Mouse (Mus musculus) myocyte (in vitro differentiated cells): ENCODE measurements at regions not wholly inside any gene's neighbourhood (a gene's known extent, or its start where the extent isn't known, plus 50 kb on each side); places are given as distances from the start of the nearest gene placed in this dataset.

Experiments
- H3K27me3 ChIP-seq: one replicate; pipeline ENCODE4 v1.6.1; 2011; ENCODE audit not compliant: control insufficient read depth, insufficient read depth, insufficient read length
- H3K36me3 ChIP-seq: one replicate; pipeline ENCODE4 v1.6.1; 2011; ENCODE audit not compliant: control insufficient read depth, insufficient read depth
- H3K4me2 ChIP-seq: one replicate; pipeline ENCODE4 v1.6.1; 2011; ENCODE audit warnings: low read depth, control low read depth
- H3K4me3 ChIP-seq: one replicate; pipeline ENCODE4 v1.5.1; 2011; ENCODE audit warnings: mild to moderate bottlenecking, control low read depth, moderate library complexity
- H3K79me2 ChIP-seq: one replicate; pipeline ENCODE4 v1.6.1; 2011; ENCODE audit not compliant: control insufficient read depth, insufficient read depth
- H3ac ChIP-seq: one replicate; pipeline ENCODE4 v1.6.1; 2011; ENCODE audit not compliant: control insufficient read depth, insufficient read length
- CEBPB ChIP-seq: IDR thresholded peaks from 2 replicates; pipeline ENCODE4 v1.6.1; 2011; ENCODE audit warnings: mild to moderate bottlenecking, moderate library complexity; ENCODE audit not compliant: poor library complexity, insufficient read depth, severe bottlenecking
- E2F4 ChIP-seq: IDR thresholded peaks from one replicate; pipeline ENCODE4 v1.6.1; 2011; ENCODE audit warnings: mild to moderate bottlenecking, control low read depth, moderate library complexity; ENCODE audit not compliant: insufficient read depth
- MAX ChIP-seq: IDR thresholded peaks from one replicate; pipeline ENCODE4 v1.6.1; 2011; ENCODE audit warnings: low read depth, mild to moderate bottlenecking, control low read depth
- MYOD1 ChIP-seq, 3 experiments: IDR thresholded peaks; one replicate each; pipeline ENCODE4 v1.6.1; 2011; ENCODE audit warnings: control low read depth in 2 of 3, low read depth in 2 of 3, mild to moderate bottlenecking in 2 of 3, moderate library complexity in 1 of 3; ENCODE audit not compliant: insufficient read length in 2 of 3, control insufficient read depth in 1 of 3
- MYOG ChIP-seq, 3 experiments: IDR thresholded peaks; one replicate each; pipeline ENCODE4 v1.6.1; 2011; ENCODE audit warnings: control low read depth in 2 of 3, low read depth in 2 of 3, mild to moderate bottlenecking in 2 of 3; ENCODE audit not compliant: insufficient read length in 2 of 3, control insufficient read depth in 1 of 3, insufficient read depth in 1 of 3
- POLR2AphosphoS2 ChIP-seq: IDR thresholded peaks from one replicate; pipeline ENCODE4 v1.6.1; 2011; ENCODE audit warnings: low read depth, control low read depth; ENCODE audit not compliant: insufficient read length
- REST ChIP-seq: IDR thresholded peaks from one replicate; pipeline ENCODE4 v1.6.1; 2011; ENCODE audit warnings: mild to moderate bottlenecking, control low read depth, moderate library complexity; ENCODE audit not compliant: insufficient read depth, insufficient read length
- SRF ChIP-seq: IDR thresholded peaks from one replicate; pipeline ENCODE4 v1.6.1; 2011; ENCODE audit warnings: low read depth; ENCODE audit not compliant: control insufficient read depth, insufficient read length
- TCF12 ChIP-seq: IDR thresholded peaks from one replicate; pipeline ENCODE4 v1.6.1; 2011; ENCODE audit warnings: mild to moderate bottlenecking, control low read depth; ENCODE audit not compliant: poor library complexity, insufficient read depth, severe bottlenecking
- TCF3 ChIP-seq: IDR thresholded peaks from one replicate; pipeline ENCODE4 v1.6.1; 2011; ENCODE audit warnings: low read depth, control low read depth; ENCODE audit not compliant: insufficient read length
- USF1 ChIP-seq: IDR thresholded peaks from one replicate; pipeline ENCODE4 v1.6.1; 2011; ENCODE audit warnings: low read depth, mild to moderate bottlenecking, control low read depth, moderate library complexity

DNA sequence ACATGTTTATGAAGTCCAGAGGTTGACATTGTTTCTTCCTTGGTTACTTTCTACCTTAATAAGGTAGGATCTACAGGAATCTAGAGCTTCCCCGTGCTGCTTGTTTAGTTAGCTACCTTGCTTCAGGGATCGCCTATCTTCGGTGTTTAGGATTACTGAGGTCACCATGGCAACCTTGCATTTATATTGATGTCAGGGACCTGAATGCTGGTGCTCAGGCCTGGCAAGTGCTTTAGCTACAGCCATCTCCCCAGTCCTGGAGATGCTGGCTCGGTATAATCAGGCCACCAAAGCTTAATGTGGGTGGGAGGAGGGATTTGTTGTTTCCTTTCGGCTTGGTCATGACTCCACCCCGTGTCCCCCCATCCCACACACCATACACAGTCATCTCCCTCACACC, 50.0 kb upstream of the Zc3h12a start:
- Histone ChIP-seq H3K27me3 (no peaks in the 10 kb centered on the region), H3K79me2 (no peaks in the 10 kb centered on the region), H3K36me3 (no peaks in the 10 kb centered on the region), H3ac (no peak overlapping the region), H3K4me2 (peak overlapping the region; percentile 67), H3K4me3 (no peak overlapping the region)
- no peak for TF ChIP-seq SRF
- TF ChIP-seq REST = no peak
- no peak for TF ChIP-seq POLR2AphosphoS2
- TF ChIP-seq E2F4 = no peak
- TF ChIP-seq USF1 = no peak
- TF ChIP-seq MYOG (IDR thresholded peaks at IDR 0.05; ENCODE audit: control insufficient read depth in 1 of 3, insufficient read depth in 1 of 3, insufficient read length in 2 of 3, low read depth in 2 of 3) = no peak
- TF ChIP-seq MYOD1 (IDR thresholded peaks at IDR 0.05; ENCODE audit: control insufficient read depth in 1 of 3, insufficient read length in 2 of 3, low read depth in 2 of 3) = no peak
- TF ChIP-seq CEBPB = no peak
- no peak for TF ChIP-seq TCF3
- TF ChIP-seq TCF12 = no peak
- no peak for TF ChIP-seq MAX
